Mouse (Mus musculus): Measurements from ENCODE around the gene Sstr2.
"Not testable (repeated sequence)": the region's sequence is repeated elsewhere in the genome, so short reads cannot be mapped to it uniquely, and the experiment has no call there.

Sstr2 gene

GRCm38 (mm10) chr11:113656511-113656932 is 37.4 kb downstream of the Sstr2 start:
- no peak for DNase-seq (ENCODE audit: low spot score)

- no peak for DNase-seq (ENCODE audit: low spot score)
Observed at GRCm38 (mm10) chr11:113657221-113657620, 38.1 kb downstream of the Sstr2 start.

GRCm38 (mm10) chr11:113658319-113658718 is 39.2 kb downstream of the Sstr2 start:
- DNase-seq (ENCODE audit: low spot score) = no peak

GRCm38 (mm10) chr11:113658763-113659162 is 39.6 kb downstream of the Sstr2 start:
- DNase-seq (ENCODE audit: low spot score) = no peak

GRCm38 (mm10) chr11:113660213-113660612 is 41.1 kb downstream of the Sstr2 start:
- not testable (repeated sequence) for DNase-seq (ENCODE audit: low spot score)

- no peak for DNase-seq (ENCODE audit: low spot score)
Observed at GRCm38 (mm10) chr11:113660940-113661339, 41.8 kb downstream of the Sstr2 start.

- DNase-seq (ENCODE audit: low spot score) = no peak
Observed at GRCm38 (mm10) chr11:113661835-113662351, 42.8 kb downstream of the Sstr2 start.

GRCm38 (mm10) chr11:113664279-113664678 is 45.1 kb downstream of the Sstr2 start:
- DNase-seq (ENCODE audit: low spot score) = no peak

GRCm38 (mm10) chr11:113666205-113666604 is 47.1 kb downstream of the Sstr2 start:
- DNase-seq (ENCODE audit: low spot score) = no peak

GRCm38 (mm10) chr11:113666648-113667047 is 47.5 kb downstream of the Sstr2 start:
- no peak for DNase-seq (ENCODE audit: low spot score)

- no peak for DNase-seq (ENCODE audit: low spot score)
Observed at GRCm38 (mm10) chr11:113667122-113667521, 48.0 kb downstream of the Sstr2 start.

GRCm38 (mm10) chr11:113667704-113668103 is 48.6 kb downstream of the Sstr2 start:
- DNase-seq (ENCODE audit: low spot score) = no peak

GRCm38 (mm10) chr11:113668857-113669256 is 49.7 kb downstream of the Sstr2 start:
- DNase-seq (ENCODE audit: low spot score) = no peak

GRCm38 (mm10) chr11:113669711-113670110 is 50.6 kb downstream of the Sstr2 start:
- DNase-seq (ENCODE audit: low spot score) = no peak

GRCm38 (mm10) chr11:113673614-113674013 is 54.5 kb downstream of the Sstr2 start:
- DNase-seq (ENCODE audit: low spot score) = no peak

- no peak for DNase-seq (ENCODE audit: low spot score)
Observed at GRCm38 (mm10) chr11:113674595-113674994, 55.5 kb downstream of the Sstr2 start.

All from testis, postnatal 14 days (tissue).